Mouse (Mus musculus) embryonic fibroblast, embryonic 13.5 days (primary cell): ENCODE measurements around the gene Cfap99.

Experiments used
- CTCF ChIP-seq: IDR thresholded peaks from 2 replicates; pipeline ENCODE4 v1.5.1; 2011; ENCODE audit warnings: mild to moderate bottlenecking, control low read depth, low read length, moderate library complexity, borderline replicate concordance; ENCODE audit not compliant: insufficient read depth
- POLR2A ChIP-seq: IDR thresholded peaks from 2 replicates; pipeline ENCODE4 v1.6.1; 2011; ENCODE audit warnings: low read depth, mild to moderate bottlenecking, control low read depth, low read length, moderate library complexity

DNA sequence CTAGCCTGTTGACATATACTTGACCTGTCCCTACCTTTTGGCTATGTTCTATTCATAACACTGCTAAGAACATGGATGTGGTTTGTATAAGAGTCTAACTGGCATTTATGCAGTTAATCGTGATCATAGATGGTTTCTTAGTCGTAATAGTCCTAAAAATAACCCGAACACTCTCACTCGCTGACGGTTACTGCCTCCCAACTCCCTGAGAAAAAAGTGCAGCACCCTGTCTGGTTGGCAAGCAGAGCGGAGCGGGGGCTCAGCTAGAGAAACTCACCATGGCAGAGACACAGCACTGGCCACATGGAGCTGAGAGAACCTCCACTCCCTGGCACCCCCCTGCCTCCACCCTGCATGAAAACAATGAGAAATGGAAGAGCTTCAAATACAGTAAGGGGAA is 7.4 kb upstream of the Cfap99 start:
- TF ChIP-seq CTCF, result no peak
- no peak for TF ChIP-seq POLR2A
